Mouse (Mus musculus): ENCODE measurements around the gene Phyhipl. TPM values are rescaled to one million over a fixed set of nuclear protein-coding genes. Genes with fewer than 3 reads are reported as not detected.

The Phyhipl gene
- polyA plus RNA-seq (2015; fragmentation: Nextera tagmentation; extraction: Ambion mirVana) = 114 and 132 TPM in 2 replicates

GRCm38 (mm10) chr10:70655828-70656227 lies at the start of gene Phyhipl:
Gene Phyhipl, minus strand, starts transcription at chr10:70655965.
- Histone ChIP-seq H3K4me1 (peaks cover 25% of the 10 kb centered on the region), H3K9ac (replicated peaks) (no peak within 1 kb of the TSS), H3K4me3 (no peak within 1 kb of the TSS), H3K27ac (replicated peaks) (no peak within 1 kb of the TSS), H3K4me2 (replicated peaks) (no peak within 1 kb of the TSS), H3K27me3 (no peaks in the 10 kb centered on the region), H3K9me3 (no peaks in the 10 kb centered on the region), H3K36me3 (no peaks in the 10 kb centered on the region)
- WGBS = 24% methylated on average over 7 of the region's 7 CpGs
- ATAC-seq (replicated peaks) = no peak

GRCm38 (mm10) chr10:70703211-70703610 lies 47.4 kb upstream of the Phyhipl start:
- 52% methylated on average over 6 of the region's 6 CpGs for WGBS
- ATAC-seq (replicated peaks) = no peak

GRCm38 (mm10) chr10:70699581-70699980 lies 43.8 kb upstream of the Phyhipl start:
- Histone ChIP-seq H3K4me1 (no peaks in the 10 kb centered on the region), H3K9ac (replicated peaks) (no peak overlapping the region), H3K4me2 (replicated peaks) (no peak overlapping the region), H3K27ac (replicated peaks) (no peak overlapping the region), H3K27me3 (no peaks in the 10 kb centered on the region), H3K36me3 (no peaks in the 10 kb centered on the region), H3K4me3 (no peak overlapping the region), H3K9me3 (no peaks in the 10 kb centered on the region)
- ATAC-seq (replicated peaks) = no peak
- WGBS = 94% methylated on average over 7 of the region's 7 CpGs

More at GRCm38 (mm10) chr10:70703211-70703610, 47.4 kb upstream of the Phyhipl start:
- Histone ChIP-seq H3K4me3 (no peak overlapping the region), H3K4me2 (replicated peaks) (no peak overlapping the region), H3K36me3 (no peaks in the 10 kb centered on the region), H3K9me3 (no peaks in the 10 kb centered on the region), H3K27ac (replicated peaks) (no peak overlapping the region), H3K27me3 (no peaks in the 10 kb centered on the region), H3K9ac (replicated peaks) (no peak overlapping the region), H3K4me1 (no peaks in the 10 kb centered on the region)

GRCm38 (mm10) chr10:70698014-70698413 lies 42.2 kb upstream of the Phyhipl start:
- no peak for ATAC-seq (replicated peaks)
- no peaks in the 10 kb centered on the region for H3K9me3 ChIP-seq
- 97% methylated on average over 3 of the region's 3 CpGs for WGBS

GRCm38 (mm10) chr10:70696748-70697585 lies 41.2 kb upstream of the Phyhipl start:
- Histone ChIP-seq H3K36me3 (no peaks in the 10 kb centered on the region), H3K4me1 (no peaks in the 10 kb centered on the region), H3K9me3 (no peaks in the 10 kb centered on the region), H3K27ac (replicated peaks) (no peak overlapping the region), H3K27me3 (no peaks in the 10 kb centered on the region), H3K9ac (replicated peaks) (no peak overlapping the region), H3K4me2 (replicated peaks) (no peak overlapping the region), H3K4me3 (no peak overlapping the region)
- 87% methylated on average over 29 of the region's 29 CpGs for WGBS
- no peak for ATAC-seq (replicated peaks)

More at GRCm38 (mm10) chr10:70698014-70698413, 42.2 kb upstream of the Phyhipl start:
- Histone ChIP-seq H3K36me3 (no peaks in the 10 kb centered on the region), H3K9ac (replicated peaks) (no peak overlapping the region), H3K27ac (replicated peaks) (no peak overlapping the region), H3K4me1 (no peaks in the 10 kb centered on the region), H3K27me3 (no peaks in the 10 kb centered on the region), H3K4me2 (replicated peaks) (no peak overlapping the region), H3K4me3 (no peak overlapping the region)

GRCm38 (mm10) chr10:70689346-70689745 lies 33.6 kb upstream of the Phyhipl start:
- H3K4me3 ChIP-seq = no peak overlapping the region
- H3K9ac ChIP-seq (replicated peaks) = no peak overlapping the region
- ATAC-seq (replicated peaks) = no peak
- no peaks in the 10 kb centered on the region for H3K9me3 ChIP-seq
- no peak overlapping the region for H3K27ac ChIP-seq (replicated peaks)
- no peaks in the 10 kb centered on the region for H3K27me3 ChIP-seq
- H3K4me1 ChIP-seq = peaks cover 23% of the 10 kb centered on the region
- no peak overlapping the region for H3K4me2 ChIP-seq (replicated peaks)
- 86% methylated on average over 6 of the region's 6 CpGs for WGBS
- no peaks in the 10 kb centered on the region for H3K36me3 ChIP-seq

GRCm38 (mm10) chr10:70688881-70689280 lies 33.1 kb upstream of the Phyhipl start:
- Histone ChIP-seq H3K9me3 (no peaks in the 10 kb centered on the region), H3K4me1 (peaks cover 23% of the 10 kb centered on the region), H3K36me3 (no peaks in the 10 kb centered on the region), H3K4me3 (no peak overlapping the region), H3K9ac (replicated peaks) (no peak overlapping the region), H3K27ac (replicated peaks) (no peak overlapping the region), H3K4me2 (replicated peaks) (no peak overlapping the region), H3K27me3 (no peaks in the 10 kb centered on the region)
- no peak for ATAC-seq (replicated peaks)
- 60% methylated on average over 8 of the region's 8 CpGs for WGBS

GRCm38 (mm10) chr10:70686941-70687703 lies 31.4 kb upstream of the Phyhipl start:
- Histone ChIP-seq H3K9ac (replicated peaks) (no peak overlapping the region), H3K4me2 (replicated peaks) (no peak overlapping the region), H3K4me1 (peaks cover 23% of the 10 kb centered on the region), H3K36me3 (no peaks in the 10 kb centered on the region), H3K9me3 (no peaks in the 10 kb centered on the region), H3K4me3 (no peak overlapping the region), H3K27ac (replicated peaks) (peak overlapping the region; percentile 56; the same call in 1 of the 2 replicates), H3K27me3 (no peaks in the 10 kb centered on the region)
- ATAC-seq (replicated peaks) = peak; percentile 18; the same call in 1 of the 2 replicates
- 25% methylated on average over 11 of the region's 11 CpGs for WGBS

GRCm38 (mm10) chr10:70686505-70686904 lies 30.7 kb upstream of the Phyhipl start:
- Histone ChIP-seq H3K4me1 (peaks cover 23% of the 10 kb centered on the region), H3K36me3 (no peaks in the 10 kb centered on the region), H3K9me3 (no peaks in the 10 kb centered on the region), H3K9ac (replicated peaks) (no peak overlapping the region), H3K4me2 (replicated peaks) (no peak overlapping the region), H3K27ac (replicated peaks) (peak overlapping the region; percentile 56), H3K4me3 (no peak overlapping the region), H3K27me3 (no peaks in the 10 kb centered on the region)
- peak; percentile 83 for ATAC-seq (replicated peaks)
- 4% methylated on average over 3 of the region's 3 CpGs for WGBS

- no peaks in the 10 kb centered on the region for H3K27me3 ChIP-seq
- H3K36me3 ChIP-seq = no peaks in the 10 kb centered on the region
- no peak overlapping the region for H3K27ac ChIP-seq (replicated peaks)
- WGBS = 92% methylated on average over 4 of the region's 4 CpGs
- peaks cover 21% of the 10 kb centered on the region for H3K4me1 ChIP-seq
- no peaks in the 10 kb centered on the region for H3K9me3 ChIP-seq
- no peak overlapping the region for H3K4me3 ChIP-seq
- H3K4me2 ChIP-seq (replicated peaks) = no peak overlapping the region
- H3K9ac ChIP-seq (replicated peaks) = no peak overlapping the region
- ATAC-seq (replicated peaks) = no peak
These were observed 27.7 kb upstream of the Phyhipl start for GRCm38 (mm10) chr10:70683508-70683907.

GRCm38 (mm10) chr10:70677946-70678345 lies 22.2 kb upstream of the Phyhipl start:
- Histone ChIP-seq H3K27me3 (no peaks in the 10 kb centered on the region), H3K27ac (replicated peaks) (no peak overlapping the region), H3K4me2 (replicated peaks) (no peak overlapping the region), H3K9ac (replicated peaks) (no peak overlapping the region), H3K9me3 (no peaks in the 10 kb centered on the region), H3K4me1 (no peaks in the 10 kb centered on the region), H3K4me3 (no peak overlapping the region), H3K36me3 (no peaks in the 10 kb centered on the region)
- 90% methylated on average over 1 of the region's 1 CpGs for WGBS
- ATAC-seq (replicated peaks) = no peak

GRCm38 (mm10) chr10:70656272-70656671 lies 507 bp upstream of the Phyhipl start:
- H3K4me2 ChIP-seq (replicated peaks) = no peak overlapping the region
- H3K9ac ChIP-seq (replicated peaks) = no peak overlapping the region
- no peak overlapping the region for H3K4me3 ChIP-seq
- no peak for ATAC-seq (replicated peaks)
- WGBS = 32% methylated on average over 6 of the region's 6 CpGs
- peaks cover 25% of the 10 kb centered on the region for H3K4me1 ChIP-seq
- no peak overlapping the region for H3K27ac ChIP-seq (replicated peaks)
- H3K9me3 ChIP-seq = no peaks in the 10 kb centered on the region
- H3K27me3 ChIP-seq = no peaks in the 10 kb centered on the region
- no peaks in the 10 kb centered on the region for H3K36me3 ChIP-seq

Data from forebrain, embryonic 15.5 days (tissue).